Mouse (Mus musculus) forebrain, embryonic 12.5 days (tissue): ENCODE measurements around the gene Cacnb4. TPM values are rescaled to one million over a fixed set of nuclear protein-coding genes. Genes with fewer than 3 reads are reported as not detected.
A peak's percentile ranks its signal among the peaks of the same experiment; 100 is the strongest.

Experiments used
- ATAC-seq: fragments of 200-750 bp; cut with Nextera tagmentation; 2 replicates; pipeline ENCODE4 v1.8.0; 2017; ENCODE audit warnings: moderate TSS enrichment; ENCODE audit not compliant: low FRiP score
- H3K27ac ChIP-seq: fragments of 300-500 bp; sonication (generic); 2 replicates; pipeline ENCODE4 v1.5.1; 2016; ENCODE audit warnings: mild to moderate bottlenecking
- H3K27me3 ChIP-seq: fragments of 300-500 bp; sonication (generic); 2 replicates; pipeline ENCODE4 v1.6.1; 2016; ENCODE audit warnings: mild to moderate bottlenecking
- H3K36me3 ChIP-seq: fragments of 300-500 bp; sonication (generic); replicated peaks from 2 replicates; pipeline ENCODE4 v1.6.1; 2016; ENCODE audit warnings: mild to moderate bottlenecking
- H3K4me1 ChIP-seq: fragments of 300-500 bp; sonication (generic); 2 replicates; pipeline ENCODE4 v1.6.1; 2016
- H3K4me2 ChIP-seq: fragments of 300-500 bp; sonication (generic); 2 replicates; pipeline ENCODE4 v1.6.1; 2016; ENCODE audit warnings: mild to moderate bottlenecking, moderate library complexity
- H3K4me3 ChIP-seq: fragments of 300-500 bp; sonication (generic); replicated peaks from 2 replicates; pipeline ENCODE4 v1.5.1; 2016; ENCODE audit warnings: mild to moderate bottlenecking
- H3K9ac ChIP-seq: fragments of 300-500 bp; sonication (generic); 2 replicates; pipeline ENCODE4 v1.6.1; 2016; ENCODE audit warnings: mild to moderate bottlenecking
- H3K9me3 ChIP-seq: fragments of 300-500 bp; sonication (generic); 2 replicates; pipeline ENCODE4 v1.6.1; 2016
- WGBS: fragments of 180-500 bp; shearing (Covaris S2); methylation state at CpG from one replicate; pipeline ENCODE4 v1.1.7; 2016; 5-methylcytosine and 5-hydroxymethylcytosine counted together
- polyA plus RNA-seq: library from polyadenylated mRNA; unstranded; fragments of >200 nt; fragmentation: Nextera tagmentation; extraction: Ambion mirVana; gene quantifications from 2 replicates; pipeline ENCODE4 v1.2.1, GENCODE M21; 2016

Cacnb4 gene
- polyA plus RNA-seq = 4.1 and 6.1 TPM in 2 replicates

DNA sequence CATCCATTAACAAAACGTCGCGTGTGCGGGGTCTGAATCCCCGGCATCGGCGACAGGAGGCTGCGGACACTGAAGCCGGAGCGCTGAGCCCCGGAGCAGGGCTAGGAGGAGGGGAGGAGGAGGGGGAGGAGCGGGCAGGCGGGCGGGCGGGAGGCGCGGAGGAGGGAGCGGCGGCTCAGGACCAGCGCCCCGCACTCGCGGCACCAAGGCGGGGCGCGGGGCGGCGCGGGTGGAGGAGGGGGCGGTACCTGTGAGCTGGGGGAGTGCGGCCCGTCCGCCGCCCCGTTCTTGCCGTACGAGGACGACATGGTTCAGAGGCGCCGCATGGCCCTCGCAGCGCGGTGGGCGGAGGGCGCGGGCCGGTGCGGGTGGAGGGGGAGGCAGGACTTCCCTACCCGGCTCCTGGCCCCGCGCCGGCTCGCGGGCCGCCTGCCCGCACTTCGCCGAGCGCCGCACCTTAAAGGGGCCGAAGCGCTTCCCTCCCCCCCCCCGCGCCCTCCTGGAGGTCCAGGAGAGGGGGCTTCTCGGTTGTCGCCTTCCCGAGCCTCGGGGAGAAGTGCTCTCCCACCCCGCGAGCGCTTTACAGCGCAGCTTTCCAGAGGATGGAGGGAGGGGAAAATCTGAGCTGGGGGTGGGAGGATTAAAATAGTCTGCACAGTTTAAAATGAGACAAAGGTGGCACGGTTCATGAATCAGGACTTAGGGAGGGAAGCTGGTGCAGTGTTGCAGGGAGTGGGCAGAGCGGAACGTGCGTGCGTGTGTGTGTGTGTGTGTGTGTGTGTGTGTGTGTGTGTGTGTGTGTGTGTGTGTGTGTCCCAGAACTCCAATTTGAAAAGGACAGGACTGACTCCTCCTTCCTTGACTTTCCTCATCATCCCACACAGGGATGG lies at the start of gene Cacnb4:
Cacnb4 (minus strand) TSS at position 809 of the 890 bp plus-strand sequence.
- WGBS = under 1% methylated on average over 45 of the region's 77 CpGs
- Histone ChIP-seq H3K27ac (0 out of 2 replicates have a peak within 1 kb of the TSS, but pooled peaks have one; percentile 26), H3K27me3 (peaks cover 38% of the 10 kb centered on the region), H3K9me3 (no peaks in the 10 kb centered on the region), H3K4me2 (peak within 1 kb of the TSS; percentile 98), H3K4me3 (peak within 1 kb of the TSS; percentile 69), H3K4me1 (peaks cover 16% of the 10 kb centered on the region), H3K9ac (peak within 1 kb of the TSS; percentile 77), H3K36me3 (no peaks in the 10 kb centered on the region)
- ATAC-seq = peak; percentile 92

DNA sequence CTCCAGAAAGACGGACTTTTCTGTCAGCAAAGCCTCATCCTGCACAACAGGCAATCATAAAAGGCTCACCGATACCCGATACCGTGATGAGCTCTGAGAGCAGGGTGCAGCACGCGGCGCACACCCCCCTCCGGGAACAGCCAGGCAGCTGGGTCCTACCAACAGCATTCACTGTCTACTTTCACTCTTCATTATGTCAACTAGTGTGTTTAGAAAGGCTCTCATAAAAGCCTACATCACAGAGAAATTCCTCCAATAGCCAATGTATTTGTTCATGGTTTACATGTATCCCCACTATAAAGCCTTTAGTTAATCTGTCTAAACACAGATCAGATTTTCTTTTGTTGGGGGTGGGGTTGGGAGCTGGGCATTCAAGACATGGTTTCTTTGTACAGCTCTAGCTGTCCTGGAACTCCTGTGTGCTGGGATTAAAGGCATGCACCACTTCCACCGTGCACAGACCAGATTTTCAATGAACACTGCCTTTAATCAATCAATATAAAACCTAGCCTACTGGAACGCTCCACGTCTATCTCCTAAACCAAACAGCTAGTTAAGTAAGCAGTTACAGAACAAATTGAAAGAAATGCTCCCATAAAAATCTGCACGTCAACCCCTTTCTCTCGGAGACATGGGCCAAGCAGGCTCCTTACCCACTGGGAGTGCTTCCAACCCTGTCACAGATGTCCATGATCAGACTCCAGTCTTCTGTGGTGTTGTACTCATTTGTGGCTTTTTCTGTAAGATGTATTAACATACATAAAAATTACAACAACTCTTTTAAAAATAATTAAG lies 43.8 kb upstream of the Cacnb4 start:
- Histone ChIP-seq H3K9ac (peak overlapping the region; percentile 21; the same call in 1 of the 2 replicates), H3K9me3 (no peaks in the 10 kb centered on the region), H3K36me3 (peaks cover 3% of the 10 kb centered on the region; the same call in 1 of the 2 replicates), H3K27me3 (no peaks in the 10 kb centered on the region), H3K4me2 (peak overlapping the region; percentile 38), H3K27ac (peak overlapping the region; percentile 66), H3K4me3 (no peak overlapping the region), H3K4me1 (peaks cover 7% of the 10 kb centered on the region)
- WGBS = 19% methylated on average over 13 of the region's 13 CpGs
- ATAC-seq = peak; percentile 88

DNA sequence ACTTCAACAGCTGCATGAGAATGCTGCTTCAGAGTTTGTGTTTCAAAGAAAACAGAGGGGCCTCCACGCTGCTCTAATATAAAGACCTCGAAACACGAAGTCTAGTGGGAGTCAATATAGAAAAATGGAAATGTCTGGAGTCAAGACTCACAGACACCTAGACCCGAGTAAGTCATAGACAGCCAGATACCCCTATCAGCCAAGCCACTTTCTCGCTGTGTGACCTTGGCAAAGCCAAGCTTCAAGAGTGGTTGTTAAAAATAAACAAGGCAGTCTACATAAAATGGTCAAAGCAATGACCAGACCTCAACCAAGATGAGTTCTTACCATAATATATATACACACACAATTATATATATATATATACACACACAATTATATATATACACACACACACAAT lies 40.4 kb upstream of the Cacnb4 start:
- 95% methylated on average over 5 of the region's 5 CpGs for WGBS
- no peak overlapping the region for H3K9ac ChIP-seq
- no peak overlapping the region for H3K27ac ChIP-seq
- no peak for ATAC-seq
- no peak overlapping the region for H3K4me3 ChIP-seq
- H3K9me3 ChIP-seq = no peaks in the 10 kb centered on the region
- peaks cover 7% of the 10 kb centered on the region for H3K4me1 ChIP-seq
- H3K36me3 ChIP-seq = peaks cover 22% of the 10 kb centered on the region
- no peaks in the 10 kb centered on the region for H3K27me3 ChIP-seq
- no peak overlapping the region for H3K4me2 ChIP-seq

DNA sequence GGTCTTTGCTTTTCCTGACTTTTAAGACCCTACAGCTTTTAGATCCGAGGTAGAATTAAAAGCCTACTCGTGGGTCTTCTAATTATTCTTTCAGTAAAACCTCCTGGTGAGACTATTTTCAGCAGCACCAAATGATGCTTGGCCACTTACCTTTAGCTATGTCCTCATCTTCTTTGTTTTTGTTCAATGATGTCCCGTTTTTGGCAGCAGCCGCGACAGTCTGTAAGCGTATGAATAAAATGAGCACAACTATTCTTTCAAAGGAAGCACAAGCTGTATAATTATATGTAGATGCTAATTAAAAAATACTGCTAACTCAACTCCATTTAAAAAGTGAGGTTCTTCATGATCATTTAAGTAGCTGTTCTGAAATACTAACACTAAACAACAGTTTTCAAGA lies 38.9 kb upstream of the Cacnb4 start:
- Histone ChIP-seq H3K27ac (no peak overlapping the region), H3K4me1 (peaks cover 5% of the 10 kb centered on the region), H3K9ac (no peak overlapping the region), H3K36me3 (peaks cover 22% of the 10 kb centered on the region), H3K4me2 (no peak overlapping the region), H3K9me3 (no peaks in the 10 kb centered on the region), H3K27me3 (no peaks in the 10 kb centered on the region), H3K4me3 (no peak overlapping the region)
- WGBS = 67% methylated on average over 6 of the region's 6 CpGs
- ATAC-seq = no peak

DNA sequence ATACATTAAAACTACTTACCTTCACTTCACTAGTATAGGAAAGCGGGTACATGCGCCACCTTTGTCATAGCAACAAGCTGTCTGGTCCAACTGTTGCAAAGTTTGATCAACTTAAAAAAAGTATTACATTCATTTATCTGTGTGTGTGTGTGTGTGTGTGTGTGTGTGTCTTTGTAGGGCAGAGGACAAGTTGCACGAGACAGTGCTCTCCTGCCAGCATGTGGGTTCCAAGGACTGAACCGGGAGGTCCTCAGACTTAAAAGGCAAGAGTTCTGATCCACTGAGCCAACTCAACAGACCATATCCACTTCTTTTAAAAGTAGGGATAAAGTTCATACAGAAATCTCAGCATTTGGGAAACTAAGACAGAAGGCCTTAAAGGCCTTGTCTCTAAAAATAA lies 37.5 kb upstream of the Cacnb4 start:
- Histone ChIP-seq H3K36me3 (peaks cover 27% of the 10 kb centered on the region), H3K4me2 (no peak overlapping the region), H3K9me3 (no peaks in the 10 kb centered on the region), H3K27ac (no peak overlapping the region), H3K4me3 (no peak overlapping the region), H3K27me3 (no peaks in the 10 kb centered on the region), H3K9ac (no peak overlapping the region), H3K4me1 (no peaks in the 10 kb centered on the region)
- no peak for ATAC-seq
- 96% methylated on average over 4 of the region's 4 CpGs for WGBS

DNA sequence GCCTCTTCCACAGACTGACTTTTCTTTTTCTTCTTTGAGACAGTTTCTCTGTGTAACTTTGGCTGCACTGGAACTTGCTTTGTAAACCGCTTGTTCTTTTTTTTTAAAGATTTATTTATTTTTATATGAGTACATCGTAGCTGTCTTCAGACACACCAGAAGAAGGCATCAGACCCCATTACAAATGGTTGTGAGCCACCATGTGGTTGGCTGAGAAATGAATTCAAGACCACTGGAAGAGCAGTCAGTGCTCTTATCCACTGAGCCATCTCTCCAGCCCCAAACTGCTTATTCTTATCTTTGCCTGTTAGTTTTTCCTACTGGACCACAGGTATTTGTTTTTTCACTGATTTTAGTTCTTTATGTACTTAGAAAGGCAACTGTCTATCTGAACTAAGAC lies 34.2 kb upstream of the Cacnb4 start:
- no peak for ATAC-seq

DNA sequence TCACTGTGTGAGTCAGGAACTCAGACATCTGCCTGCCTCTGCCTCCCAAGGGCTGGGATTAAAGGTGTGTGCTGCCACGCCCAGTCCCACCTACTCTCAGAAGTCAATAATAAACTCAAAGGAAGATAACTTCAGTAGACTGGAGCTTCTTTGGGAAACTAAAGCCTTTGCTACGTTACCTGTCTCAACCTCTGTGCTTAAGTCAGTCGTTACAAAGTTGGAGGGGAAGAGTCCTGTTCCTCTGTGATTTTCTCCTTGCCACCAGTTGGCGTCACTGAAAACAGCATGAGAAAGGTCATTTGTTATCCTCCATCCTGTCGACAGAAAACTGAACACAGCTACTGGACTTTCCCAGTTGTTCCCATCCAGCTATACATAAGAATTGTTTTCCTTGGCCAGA lies 32.8 kb upstream of the Cacnb4 start:
- Histone ChIP-seq H3K27me3 (no peaks in the 10 kb centered on the region), H3K4me3 (no peak overlapping the region), H3K4me2 (no peak overlapping the region), H3K36me3 (peaks cover 27% of the 10 kb centered on the region), H3K9me3 (no peaks in the 10 kb centered on the region), H3K27ac (no peak overlapping the region), H3K9ac (no peak overlapping the region), H3K4me1 (no peaks in the 10 kb centered on the region)
- 91% methylated on average over 5 of the region's 5 CpGs for WGBS
- no peak for ATAC-seq

More for the DNA sequence above, 34.2 kb upstream of the Cacnb4 start:
- Histone ChIP-seq H3K4me3 (no peak overlapping the region), H3K9me3 (no peaks in the 10 kb centered on the region), H3K9ac (no peak overlapping the region), H3K4me2 (no peak overlapping the region), H3K4me1 (no peaks in the 10 kb centered on the region), H3K27me3 (no peaks in the 10 kb centered on the region), H3K27ac (no peak overlapping the region), H3K36me3 (peaks cover 34% of the 10 kb centered on the region)
- WGBS = 95% methylated on average over 2 of the region's 2 CpGs

DNA sequence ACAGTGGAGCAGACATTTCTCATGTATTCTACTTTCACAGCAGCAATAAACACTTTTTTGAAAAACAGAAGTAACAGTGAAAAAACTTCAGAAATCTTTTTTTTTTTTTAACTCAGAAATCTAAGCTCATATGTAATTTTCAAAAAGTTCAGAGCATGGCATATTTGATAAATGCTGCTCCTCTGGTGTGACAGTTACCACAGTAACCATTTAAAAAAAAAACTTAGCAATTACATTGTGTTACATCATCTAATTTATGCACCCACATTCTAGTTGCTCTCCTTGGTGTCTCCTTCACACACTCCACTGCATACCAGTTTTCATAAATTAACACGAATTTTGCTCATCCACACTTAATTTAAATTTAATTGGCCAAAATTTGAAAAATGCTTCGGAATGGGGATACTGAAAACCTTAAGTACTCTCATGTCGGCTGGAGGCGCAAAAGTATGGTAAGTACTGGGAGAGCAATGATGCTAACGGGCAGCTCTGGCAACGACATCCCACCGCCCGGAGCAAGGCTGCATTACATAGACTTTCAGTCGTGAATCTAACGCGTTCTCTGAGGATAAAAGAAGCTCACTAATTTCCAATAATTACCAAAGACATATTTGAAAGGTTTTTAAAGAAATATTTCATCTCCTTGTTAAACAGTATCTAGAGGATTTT lies 24.9 kb upstream of the Cacnb4 start:
- Histone ChIP-seq H3K4me3 (no peak overlapping the region), H3K4me2 (no peak overlapping the region), H3K27me3 (no peaks in the 10 kb centered on the region), H3K9me3 (no peaks in the 10 kb centered on the region), H3K36me3 (peaks cover 18% of the 10 kb centered on the region), H3K4me1 (no peaks in the 10 kb centered on the region), H3K9ac (no peak overlapping the region), H3K27ac (no peak overlapping the region)
- ATAC-seq = no peak
- 82% methylated on average over 11 of the region's 11 CpGs for WGBS

DNA sequence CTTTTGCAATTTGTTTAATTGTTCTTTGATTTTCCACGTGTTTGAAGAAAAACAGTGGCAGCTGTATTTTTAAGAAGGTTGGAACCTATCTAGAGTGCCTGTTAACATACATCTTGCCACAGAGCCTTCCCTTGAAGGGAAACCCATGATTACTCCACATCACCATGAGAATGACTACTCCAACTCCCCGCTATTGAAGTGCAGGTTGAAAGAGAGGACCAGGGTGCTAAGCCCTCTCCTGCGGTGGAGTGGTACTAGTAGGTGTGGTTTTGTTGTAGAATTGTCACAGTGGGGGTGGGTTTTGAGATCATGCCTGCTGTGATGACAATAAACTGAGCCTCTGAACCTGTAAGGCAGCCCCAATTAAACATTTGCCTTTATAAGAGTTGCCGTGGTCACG lies 23.7 kb upstream of the Cacnb4 start:
- H3K27ac ChIP-seq = no peak overlapping the region
- no peaks in the 10 kb centered on the region for H3K27me3 ChIP-seq
- H3K36me3 ChIP-seq = peaks cover 15% of the 10 kb centered on the region
- no peaks in the 10 kb centered on the region for H3K4me1 ChIP-seq
- no peak overlapping the region for H3K4me2 ChIP-seq
- H3K9ac ChIP-seq = no peak overlapping the region
- WGBS = 66% methylated on average over 5 of the region's 5 CpGs
- no peak overlapping the region for H3K4me3 ChIP-seq
- no peak for ATAC-seq
- H3K9me3 ChIP-seq = no peaks in the 10 kb centered on the region

DNA sequence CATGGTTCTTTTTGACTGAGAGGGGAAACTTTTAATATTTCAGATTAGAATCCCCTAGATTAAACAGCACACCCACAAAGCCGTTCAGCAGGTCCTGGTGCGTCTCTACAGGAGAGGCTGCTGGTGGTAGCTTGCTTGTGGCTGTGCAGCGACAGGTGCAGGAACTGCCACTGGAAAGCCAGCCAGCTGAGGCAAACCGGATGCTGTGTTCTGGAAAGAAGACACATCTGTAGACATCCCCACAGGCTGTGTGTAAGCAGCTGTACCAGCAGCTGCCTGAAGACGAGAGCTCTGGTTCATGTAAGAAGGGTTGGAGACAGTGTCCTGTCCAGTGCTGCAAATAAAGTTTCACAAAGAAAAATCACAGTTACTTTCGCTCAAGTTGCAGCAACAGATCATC lies 18.0 kb upstream of the Cacnb4 start:
- Histone ChIP-seq H3K4me1 (no peaks in the 10 kb centered on the region), H3K9me3 (no peaks in the 10 kb centered on the region), H3K4me3 (no peak overlapping the region), H3K27me3 (no peaks in the 10 kb centered on the region), H3K27ac (no peak overlapping the region), H3K36me3 (peaks cover 6% of the 10 kb centered on the region), H3K9ac (no peak overlapping the region), H3K4me2 (no peak overlapping the region)
- no peak for ATAC-seq
- WGBS = 88% methylated on average over 6 of the region's 6 CpGs

DNA sequence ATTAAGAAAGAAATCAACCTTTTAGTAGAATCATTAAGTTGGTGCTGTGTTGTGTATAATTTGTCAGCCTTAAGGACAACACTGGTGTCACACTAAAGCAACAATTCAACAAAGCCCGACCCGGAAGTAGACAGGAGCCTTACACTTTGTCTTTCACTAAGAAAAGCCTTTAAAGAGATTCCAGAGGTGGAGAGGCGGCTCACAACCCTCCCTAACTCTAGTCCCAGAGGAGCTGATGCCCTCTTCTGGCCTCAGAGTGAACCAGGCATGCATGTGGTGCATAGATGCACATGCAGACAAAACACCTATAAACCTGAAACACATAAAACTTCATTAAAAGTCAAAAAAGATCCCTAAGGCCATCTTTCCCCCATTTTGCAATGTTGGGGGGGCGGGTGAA lies 15.1 kb upstream of the Cacnb4 start:
- no peak for ATAC-seq
- H3K9ac ChIP-seq = no peak overlapping the region
- H3K4me2 ChIP-seq = no peak overlapping the region
- no peaks in the 10 kb centered on the region for H3K27me3 ChIP-seq
- peaks cover 4% of the 10 kb centered on the region; the same call in 1 of the 2 replicates for H3K36me3 ChIP-seq
- no peaks in the 10 kb centered on the region for H3K4me1 ChIP-seq
- H3K9me3 ChIP-seq = no peaks in the 10 kb centered on the region
- WGBS = 68% methylated on average over 4 of the region's 4 CpGs
- H3K27ac ChIP-seq = no peak overlapping the region
- no peak overlapping the region for H3K4me3 ChIP-seq

DNA sequence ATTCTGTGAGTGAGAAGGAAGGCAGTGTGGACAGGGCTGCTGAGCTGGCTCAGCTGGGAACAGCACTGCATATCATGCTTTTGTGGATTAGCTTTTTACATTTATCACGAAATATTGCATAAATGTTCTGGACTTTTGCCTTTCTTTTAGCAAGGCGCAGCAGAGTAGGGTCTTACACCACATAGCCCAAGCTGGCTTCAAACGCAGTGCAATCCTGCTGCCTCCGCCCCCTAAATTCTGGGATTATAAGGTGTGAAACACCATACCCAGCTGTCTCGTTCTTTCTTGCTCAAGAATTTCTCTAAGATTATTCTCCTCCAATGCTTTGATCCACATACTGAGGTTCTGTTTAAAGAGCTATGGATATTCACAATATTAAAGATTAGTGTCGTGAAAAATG lies 10.0 kb upstream of the Cacnb4 start:
- Histone ChIP-seq H3K4me1 (no peaks in the 10 kb centered on the region), H3K9ac (no peak overlapping the region), H3K4me2 (no peak overlapping the region), H3K4me3 (no peak overlapping the region), H3K27me3 (no peaks in the 10 kb centered on the region), H3K27ac (no peak overlapping the region), H3K9me3 (no peaks in the 10 kb centered on the region), H3K36me3 (no peaks in the 10 kb centered on the region)
- 90% methylated on average over 6 of the region's 6 CpGs for WGBS
- ATAC-seq = no peak
